Mouse (Mus musculus): ENCODE data around the gene Trmt61a.

The Trmt61a gene

GRCm38 (mm10) chr12:111672176-111672575 is 5.7 kb upstream of the Trmt61a start, which contains the start of gene Ckb:
Gene Ckb (minus strand): TSS chr12:111672338.
- WGBS: under 1% methylated on average over 31 of the region's 31 CpGs

DNA sequence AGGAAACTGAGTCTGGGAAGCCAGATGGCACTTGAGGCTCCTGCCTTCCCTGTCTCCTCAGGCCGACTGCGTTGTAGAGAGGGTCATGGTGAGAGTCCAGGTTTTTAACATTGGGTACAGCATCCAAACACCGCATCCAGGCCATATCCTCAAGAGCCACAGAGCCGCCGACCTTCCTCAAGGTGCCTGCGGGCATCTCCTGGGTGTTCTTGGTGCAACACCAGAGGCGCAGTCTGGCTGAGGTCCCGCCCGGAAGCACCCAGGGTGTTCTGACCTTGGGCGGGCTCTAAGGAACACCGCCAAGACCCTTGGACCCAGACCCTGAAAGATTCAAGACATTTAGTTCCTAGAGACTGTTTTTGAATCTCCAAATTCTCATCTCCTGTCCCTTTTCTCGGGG is 5.3 kb upstream of the Trmt61a start:
- WGBS: 5% methylated on average over 12 of the region's 12 CpGs

DNA sequence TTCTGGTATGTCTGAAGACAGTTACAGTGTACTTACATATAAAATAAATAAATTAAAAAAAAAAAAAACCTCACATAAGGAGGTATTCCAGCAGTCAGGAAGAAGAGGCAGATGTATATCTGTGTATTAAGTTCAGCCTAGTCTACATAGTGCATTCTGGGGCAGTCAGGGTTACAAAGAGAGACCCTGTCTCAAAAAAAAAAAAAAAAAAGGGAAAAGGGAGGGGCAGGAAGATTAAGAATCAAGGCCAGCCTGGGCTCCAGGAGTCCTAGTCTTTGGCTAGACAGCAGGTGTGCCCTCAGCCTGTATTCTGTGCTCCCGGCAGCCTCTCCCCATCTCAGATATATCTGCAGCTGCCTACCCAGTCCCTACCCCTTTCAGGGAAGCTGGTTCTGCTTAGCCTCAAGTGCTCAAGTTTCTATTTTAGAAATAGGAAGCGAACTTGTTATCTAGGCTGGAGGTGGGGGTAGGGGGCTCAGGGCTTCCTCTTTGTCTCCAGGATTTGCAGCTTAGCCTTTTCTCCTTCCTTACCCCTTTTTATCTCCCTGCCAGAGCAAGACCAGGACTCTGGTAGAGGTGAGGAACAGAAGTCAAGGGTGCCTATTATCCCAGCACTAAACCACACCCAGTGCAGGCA is 2.9 kb upstream of the Trmt61a start:
- WGBS: 80% methylated on average over 2 of the region's 2 CpGs

DNA sequence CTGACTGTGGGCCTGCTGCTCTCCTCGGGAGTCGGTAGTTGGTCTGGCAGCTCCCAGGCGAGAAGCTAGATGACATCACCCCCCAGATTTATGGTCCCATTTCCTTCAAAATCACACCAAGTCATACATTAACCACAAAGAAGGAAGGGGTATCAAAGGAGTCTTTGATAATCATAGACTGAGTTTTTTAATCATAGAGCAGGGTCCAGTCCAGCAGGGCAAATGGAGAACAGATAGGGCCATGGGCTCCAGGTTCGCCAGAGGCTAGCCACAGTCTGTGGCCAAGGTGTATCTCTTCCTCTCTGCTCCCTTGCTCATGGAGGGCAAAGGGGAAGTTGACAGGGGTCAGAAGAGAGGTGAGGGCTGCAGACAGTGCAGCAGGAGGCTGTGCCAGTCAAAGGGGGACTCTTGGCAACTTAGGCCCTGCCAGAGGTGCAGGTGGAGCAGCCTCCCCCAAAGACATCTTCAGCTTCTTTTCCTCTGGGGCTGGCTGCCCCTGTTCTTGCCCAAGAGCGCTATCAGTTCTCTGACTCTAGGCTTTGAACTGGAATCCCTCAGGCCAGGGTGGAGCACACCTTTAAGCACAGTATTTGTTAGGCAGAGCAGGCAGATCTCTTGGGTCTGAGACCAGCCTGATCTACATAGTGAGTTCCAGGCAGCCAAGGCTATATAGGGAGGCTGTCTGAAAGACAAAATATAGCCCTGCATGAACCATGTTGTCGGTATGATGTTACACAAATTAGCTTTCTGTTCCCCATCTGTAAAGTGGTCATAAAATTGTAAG is 1.9 kb upstream of the Trmt61a start:
- WGBS: 93% methylated on average over 6 of the region's 6 CpGs

DNA sequence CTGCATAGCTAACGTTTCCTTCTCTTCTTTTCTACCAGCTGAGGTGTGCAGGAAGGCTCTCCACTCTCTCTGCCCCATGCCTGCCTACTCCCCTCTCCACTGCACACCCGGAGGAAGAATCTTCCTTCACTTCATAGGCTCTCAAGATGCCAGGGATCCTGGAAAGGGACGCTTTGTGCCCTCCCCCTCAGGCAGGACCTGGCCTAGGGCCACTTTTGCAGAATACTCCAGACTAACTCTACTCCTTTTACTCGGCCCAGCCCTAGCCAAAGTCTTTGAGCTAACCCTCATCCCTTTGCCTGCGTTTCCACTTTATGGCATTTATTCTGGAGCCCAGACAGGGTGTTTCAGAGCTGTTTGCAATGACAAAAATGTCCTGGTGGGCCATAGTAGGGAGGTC is 484 bp upstream of the Trmt61a start:
- WGBS: 8% methylated on average over 5 of the region's 5 CpGs

DNA sequence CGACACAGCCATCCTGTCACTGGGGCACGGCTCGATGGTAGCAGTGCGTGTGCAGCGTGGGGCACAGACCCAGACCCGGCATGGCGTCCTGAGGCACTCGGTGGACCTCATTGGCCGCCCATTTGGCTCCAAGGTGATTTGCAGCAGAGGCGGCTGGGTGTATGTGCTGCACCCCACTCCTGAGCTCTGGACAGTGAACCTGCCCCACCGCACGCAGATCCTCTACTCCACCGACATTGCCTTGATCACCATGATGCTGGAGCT is 697 bp downstream of the Trmt61a start:
- 6% methylated on average over 13 of the region's 13 CpGs for WGBS

DNA sequence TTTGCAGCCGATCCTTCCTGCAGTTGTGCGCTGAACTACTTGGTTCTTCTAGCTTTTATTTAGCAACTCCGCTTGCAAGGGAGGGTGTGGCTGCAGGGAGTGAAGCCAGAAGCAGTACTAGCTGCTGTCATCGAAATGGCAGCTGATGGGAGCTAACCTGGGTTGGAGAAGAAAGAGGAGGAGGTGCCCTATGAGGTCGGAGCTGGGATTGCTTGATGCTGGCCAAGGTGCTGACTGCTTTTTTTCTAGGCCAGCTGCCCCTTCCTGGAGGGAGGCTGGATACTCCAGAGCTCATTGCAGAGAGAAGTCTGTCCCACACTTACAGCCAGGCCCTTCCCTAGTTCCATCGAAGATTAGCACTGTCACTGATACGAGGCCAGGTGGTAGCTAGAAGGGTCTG is 1.1 kb downstream of the Trmt61a start:
- WGBS: 39% methylated on average over 7 of the region's 7 CpGs

GRCm38 (mm10) chr12:111680661-111681060 is 2.8 kb downstream of the Trmt61a start:
- 56% methylated on average over 13 of the region's 13 CpGs for WGBS

DNA sequence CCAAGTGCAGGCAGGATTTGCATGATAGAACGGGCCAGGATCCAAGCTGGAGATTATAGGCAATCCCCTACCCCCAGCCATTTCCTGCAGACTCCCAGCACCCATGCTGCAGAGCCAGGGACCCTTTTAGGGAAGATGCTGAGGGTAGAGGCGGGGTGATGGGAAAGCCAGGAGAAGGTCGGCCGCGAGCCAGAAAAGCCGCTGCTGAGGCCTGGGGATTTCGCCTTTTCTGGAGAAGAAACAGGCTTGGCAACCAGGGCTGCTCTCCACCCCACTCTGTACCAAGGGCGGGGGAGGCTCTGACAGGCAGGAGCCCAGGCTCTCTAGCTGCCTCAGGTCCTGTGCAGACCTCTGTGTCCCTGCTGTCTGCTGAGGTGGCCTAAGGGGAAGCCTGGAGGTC is 3.4 kb downstream of the Trmt61a start:
- WGBS: 54% methylated on average over 8 of the region's 8 CpGs

GRCm38 (mm10) chr12:111682003-111682402 is 4.1 kb downstream of the Trmt61a start:
- WGBS: 65% methylated on average over 5 of the region's 5 CpGs

DNA sequence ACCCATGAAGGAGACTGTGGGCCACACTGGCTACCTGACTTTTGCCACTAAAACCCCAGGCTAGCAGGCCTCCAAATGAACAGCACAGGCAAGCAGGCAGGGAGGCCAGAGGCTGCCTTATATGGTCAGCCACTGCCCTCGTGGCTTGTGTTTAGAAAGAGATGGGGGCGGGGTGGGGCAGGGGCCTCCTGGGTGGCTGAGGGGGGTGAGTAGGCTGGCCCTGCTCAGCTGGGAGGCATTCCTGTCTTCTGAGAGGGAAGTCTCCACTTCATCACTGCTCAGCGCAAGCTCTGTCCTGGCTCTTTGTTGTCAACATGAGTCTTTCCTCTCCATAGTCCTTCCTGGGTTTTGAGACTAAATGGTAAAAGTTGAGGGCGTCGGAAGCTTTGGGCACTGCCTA is 4.9 kb downstream of the Trmt61a start:
- 75% methylated on average over 5 of the region's 5 CpGs for WGBS

DNA sequence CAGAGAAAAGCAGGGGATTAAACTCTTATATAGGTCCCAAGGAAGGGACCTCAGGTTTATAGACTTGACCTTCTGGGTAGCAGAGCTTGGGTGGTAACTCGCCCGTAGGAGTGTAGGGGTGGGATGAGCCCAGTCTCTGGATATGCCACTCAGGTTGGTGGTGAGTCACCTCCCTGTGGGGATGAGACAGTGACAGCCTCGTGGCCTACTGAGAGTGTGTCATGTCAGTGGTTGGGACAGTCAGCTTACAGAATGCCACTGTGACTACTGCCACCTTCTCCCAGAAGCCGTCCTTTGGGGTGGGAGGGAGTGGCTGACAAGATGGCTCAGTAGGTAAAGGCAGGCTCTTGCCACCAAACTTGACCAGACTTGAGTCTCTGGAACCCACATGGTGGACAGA is 8.5 kb downstream of the Trmt61a start:
- WGBS: 68% methylated on average over 4 of the region's 4 CpGs

DNA sequence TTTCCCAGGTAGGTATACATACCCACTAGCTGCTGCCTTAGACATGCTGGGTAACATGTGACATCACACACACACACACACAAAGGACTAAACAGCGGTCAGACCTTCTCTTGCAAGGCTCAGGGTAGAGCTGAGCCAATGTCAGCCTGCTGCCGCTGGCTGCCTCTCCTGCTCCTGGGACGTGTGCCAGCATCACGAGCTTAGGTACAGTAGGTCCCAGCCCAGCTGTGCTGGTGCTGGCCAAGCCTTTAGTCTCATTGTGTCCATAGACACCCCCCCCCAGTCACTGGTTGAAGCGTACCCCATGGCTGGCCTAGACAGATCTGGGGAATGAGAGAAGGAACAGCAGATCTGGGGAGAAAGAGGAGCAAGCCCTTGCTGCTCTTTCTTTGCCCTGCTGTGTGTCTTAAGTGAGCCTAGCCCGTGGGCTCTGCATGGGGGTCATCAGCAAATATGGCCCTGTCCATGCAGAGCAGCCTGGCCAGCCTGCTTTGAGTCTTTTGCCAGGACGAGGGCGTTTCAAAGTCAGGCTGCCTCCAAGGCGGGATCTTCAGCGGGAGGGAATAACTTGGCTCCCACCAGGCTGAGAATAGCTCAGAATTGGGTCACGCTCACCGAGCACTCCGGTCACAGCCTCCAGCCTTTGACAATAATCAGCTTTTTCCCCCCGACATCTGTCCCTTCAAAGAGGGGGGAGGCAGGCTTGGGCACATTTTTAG is 9.6 kb downstream of the Trmt61a start:
- WGBS: 8% methylated on average over 14 of the region's 14 CpGs

- WGBS: 17% methylated on average over 2 of the region's 2 CpGs
Observed at GRCm38 (mm10) chr12:111688069-111688428, 10.1 kb downstream of the Trmt61a start.

GRCm38 (mm10) chr12:111689426-111689825 is 11.5 kb downstream of the Trmt61a start:
- 78% methylated on average over 11 of the region's 11 CpGs for WGBS

- WGBS: 19% methylated on average over 5 of the region's 5 CpGs
Observed at GRCm38 (mm10) chr12:111691346-111691872, 13.5 kb downstream of the Trmt61a start.

DNA sequence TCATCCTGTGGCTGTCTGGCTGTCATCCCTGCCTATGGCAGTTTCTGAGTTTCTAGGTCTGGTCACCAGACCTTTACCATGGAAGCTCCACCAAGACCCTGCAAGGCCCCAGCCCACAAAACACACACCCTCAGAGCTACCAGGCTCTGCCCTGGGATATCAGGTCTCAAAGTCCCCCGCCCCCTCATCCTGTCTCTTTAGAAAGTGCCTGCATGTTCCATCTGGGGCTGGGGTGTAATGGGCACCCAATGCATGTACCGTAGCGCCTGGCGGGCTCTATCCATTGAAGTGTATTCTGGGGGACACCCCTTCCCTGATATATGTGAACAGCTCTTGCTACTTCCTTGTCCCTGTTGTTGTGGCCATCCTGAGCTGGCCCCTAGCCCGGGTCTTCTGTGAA is 15.0 kb downstream of the Trmt61a start:
- WGBS: 78% methylated on average over 5 of the region's 5 CpGs

DNA sequence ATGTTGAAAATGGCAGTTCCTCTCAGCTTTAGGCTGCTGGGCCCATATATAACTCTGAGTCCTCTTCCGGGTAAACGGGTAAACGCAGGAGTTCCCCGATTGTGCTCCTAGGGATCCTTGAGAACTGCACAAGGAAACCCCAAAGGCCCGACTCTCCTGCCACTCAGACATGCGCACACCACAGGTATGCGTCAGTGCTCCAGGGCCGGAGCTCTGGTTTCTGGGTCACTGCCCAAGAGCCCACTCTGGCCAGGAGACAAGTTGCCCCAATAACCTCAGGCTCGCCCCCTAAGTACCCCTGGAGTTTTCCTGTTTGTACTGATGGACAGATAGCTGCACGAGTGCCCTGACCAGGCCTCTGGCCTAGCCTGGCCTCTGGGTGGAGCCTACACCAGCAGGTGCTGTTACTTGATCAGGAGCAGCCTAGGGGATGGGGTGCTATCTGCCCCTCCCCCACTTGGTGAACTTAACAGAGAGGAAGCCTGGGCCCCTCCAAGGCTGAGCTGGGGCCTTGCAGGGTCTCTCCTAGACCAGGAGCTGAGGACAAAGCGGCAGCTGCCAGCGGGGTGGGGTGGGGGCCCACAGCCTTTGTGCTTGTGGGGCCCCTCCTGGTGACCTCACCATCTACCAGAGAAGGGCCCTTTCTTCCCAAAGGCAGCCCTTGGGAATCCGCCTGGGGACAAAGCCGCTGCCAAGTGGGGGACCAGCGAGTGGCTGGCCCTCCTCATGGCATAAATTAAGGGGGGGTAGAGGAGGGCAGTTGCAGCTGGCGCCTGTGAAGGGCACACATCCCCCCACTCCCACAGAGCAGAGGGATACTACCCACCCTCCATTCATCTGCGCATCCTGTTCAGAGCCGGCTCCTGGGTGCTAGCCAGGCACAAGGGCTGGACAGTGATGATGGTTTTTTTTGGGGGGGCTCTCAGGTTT is 15.7 kb downstream of the Trmt61a start:
- 32% methylated on average over 18 of the region's 18 CpGs for WGBS

DNA sequence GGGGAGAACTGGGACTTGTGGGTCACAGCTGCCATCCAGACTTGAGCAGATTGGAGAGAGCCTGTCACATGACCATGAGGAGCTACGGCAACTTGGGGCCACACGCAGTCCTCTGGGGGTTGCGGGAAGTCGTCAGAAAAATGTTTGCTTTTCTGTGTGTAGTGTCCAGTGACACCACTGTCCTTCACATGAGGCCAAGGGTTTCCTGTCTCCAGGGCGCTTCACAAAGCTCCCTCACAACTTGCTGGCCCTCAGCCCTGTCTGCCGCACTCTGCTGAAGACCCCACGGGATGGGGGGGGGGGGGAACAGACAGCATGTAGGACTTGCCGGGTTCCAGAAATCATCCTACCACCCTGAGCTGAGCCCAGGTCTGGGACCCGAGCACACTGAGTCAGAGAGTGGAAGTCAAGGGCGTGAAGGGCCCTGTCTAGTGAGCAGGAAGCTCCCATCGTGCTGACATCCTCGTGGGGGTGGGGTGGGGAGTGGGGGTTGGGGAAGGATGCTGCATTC is 16.4 kb downstream of the Trmt61a start:
- 7% methylated on average over 12 of the region's 12 CpGs for WGBS

- WGBS: 34% methylated on average over 13 of the region's 13 CpGs
Observed at GRCm38 (mm10) chr12:111694880-111695804, 17.2 kb downstream of the Trmt61a start.
